Mouse (Mus musculus) lung, adult 18-20 months (tissue): ENCODE measurements at regions not wholly inside any gene's neighbourhood (a gene's known extent, or its start where the extent isn't known, plus 50 kb on each side); places are given as distances from the start of the nearest gene placed in this dataset.

ENCODE experiments used
- DNase-seq, 2 experiments: peaks; one replicate each; pipeline ENCODE4 v3.0.0; 2022; ENCODE audit warnings: mixed read lengths in 2 of 2

GRCm38 (mm10) chr6:127311192-127312054 is 135.2 kb upstream of the Parp11 start:
- DNase-seq: no peak

GRCm38 (mm10) chr6:127317309-127317708 is 129.3 kb upstream of the Parp11 start:
- DNase-seq: no peak

- DNase-seq: no peak
Measured at GRCm38 (mm10) chr6:127318746-127319582, 127.7 kb upstream of the Parp11 start.

- DNase-seq: no peak
Measured at GRCm38 (mm10) chr6:127320600-127320999, 126.0 kb upstream of the Parp11 start.

GRCm38 (mm10) chr6:127321031-127321430 is 125.6 kb upstream of the Parp11 start:
- DNase-seq: no peak

DNA sequence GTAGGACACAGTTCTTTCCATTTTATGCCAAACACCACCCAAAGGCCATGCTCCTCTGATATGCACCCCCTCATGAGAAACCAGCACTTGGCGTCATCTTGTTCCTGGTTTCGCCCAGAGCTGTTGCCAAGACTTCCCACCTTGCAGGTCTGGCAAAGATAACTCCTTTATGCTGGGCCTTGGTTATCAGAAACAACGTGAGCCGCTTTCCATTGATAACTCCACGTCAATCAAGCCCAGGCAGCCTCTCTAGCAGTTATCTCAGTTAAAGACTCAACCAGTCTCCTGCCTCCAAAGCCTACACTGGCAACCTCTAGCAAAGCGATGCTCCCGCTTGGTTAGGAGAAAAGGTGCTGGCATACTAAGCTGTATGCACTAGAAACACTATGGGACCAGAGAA is 124.2 kb upstream of the Parp11 start:
- no peak for DNase-seq

DNA sequence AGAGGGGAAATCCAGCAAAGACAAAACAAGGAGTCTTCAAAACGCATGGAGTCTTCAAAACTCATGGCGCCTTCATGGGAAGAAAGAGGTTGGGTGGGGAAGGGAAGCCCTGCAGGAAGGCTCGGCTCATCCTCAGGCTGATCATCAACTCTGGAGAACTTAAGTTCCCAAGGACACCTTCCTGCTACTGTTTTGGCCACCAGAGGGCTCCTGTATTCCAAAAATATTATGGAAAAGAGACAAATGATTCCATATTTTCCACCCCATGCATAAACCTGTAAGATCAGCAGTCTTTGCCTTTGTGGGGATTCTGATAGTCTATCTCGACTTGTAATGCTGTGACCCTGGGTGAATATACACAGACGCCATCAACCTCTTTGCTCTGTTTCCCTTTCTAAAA is 121.7 kb upstream of the Parp11 start:
- DNase-seq: peak; percentile 34 to 63

DNA sequence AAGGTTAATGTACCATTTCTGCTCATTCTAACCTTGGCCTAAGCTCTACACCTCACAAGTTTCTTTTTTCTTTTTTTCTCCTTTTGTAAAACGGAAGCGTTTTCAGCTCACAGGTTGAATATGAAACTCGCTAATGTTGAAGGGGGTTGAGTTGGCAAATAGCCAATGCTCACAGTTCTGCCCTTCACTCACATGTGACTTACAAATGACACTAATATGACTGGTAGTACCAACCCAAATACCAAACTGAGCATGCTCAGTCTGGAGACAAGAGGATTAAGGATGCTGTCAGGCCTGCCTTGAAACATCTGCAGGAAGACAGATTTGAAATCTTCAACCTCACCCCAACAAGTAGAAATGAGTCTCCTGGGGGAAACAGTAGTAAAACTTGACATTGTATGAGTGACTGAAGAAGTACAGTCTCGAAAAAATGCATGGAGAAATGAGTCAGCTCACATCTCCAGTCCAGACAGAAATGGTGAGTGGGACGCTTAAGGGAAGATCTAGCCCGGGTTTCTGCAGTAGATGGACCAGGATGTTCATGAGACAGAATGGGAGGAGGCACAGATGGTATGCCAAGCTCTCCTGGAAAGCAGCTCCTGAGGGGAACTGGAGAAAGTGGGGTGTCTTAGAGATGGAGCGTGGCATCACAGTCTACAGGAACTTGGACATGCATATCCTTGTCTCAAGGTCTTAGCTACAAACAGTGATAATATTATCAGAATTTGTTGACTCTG is 120.9 kb upstream of the Parp11 start:
- DNase-seq: no peak

GRCm38 (mm10) chr6:127326333-127326729 is 120.3 kb upstream of the Parp11 start:
- DNase-seq: no peak

DNA sequence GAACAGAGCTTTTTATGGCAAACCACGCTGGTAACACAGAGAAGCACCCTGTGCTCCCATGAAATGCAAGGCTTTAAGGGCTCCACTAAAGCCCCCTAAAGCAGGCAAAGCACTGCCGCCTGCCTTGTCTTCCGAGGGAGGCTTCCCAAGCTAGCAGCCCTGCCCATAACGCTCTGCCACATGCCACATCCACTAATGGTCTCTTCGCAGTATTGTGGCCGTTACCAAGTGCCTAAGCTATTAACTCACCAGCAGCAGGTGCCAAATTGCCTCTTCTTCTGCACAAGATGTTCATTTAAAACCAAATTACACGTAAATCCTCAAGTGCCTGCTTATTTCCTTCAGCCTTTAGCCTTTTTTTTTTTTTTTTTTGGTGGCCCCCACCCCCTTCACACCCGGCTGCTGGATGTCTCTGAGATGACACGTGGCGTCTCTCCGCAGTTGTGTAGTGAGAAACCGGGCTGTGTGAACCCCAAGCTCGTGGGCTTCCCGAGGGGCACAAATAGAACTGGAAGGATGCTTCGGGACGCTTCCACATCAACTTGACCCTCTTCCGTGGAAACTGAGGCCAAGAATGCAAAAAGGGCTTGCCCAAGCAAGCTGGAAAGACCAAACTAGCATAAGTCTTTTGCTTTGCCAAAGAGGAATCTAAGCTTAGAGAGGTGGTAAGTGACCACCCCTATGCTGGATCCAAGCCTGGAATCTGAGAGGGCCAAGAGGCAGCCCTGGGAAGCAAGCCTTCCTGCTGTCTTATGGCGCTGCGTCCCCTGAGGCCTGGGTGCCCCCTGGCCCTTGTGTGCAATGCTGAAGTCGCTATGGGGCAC is 117.2 kb upstream of the Parp11 start:
- DNase-seq: peak in 1 of 2 experiments; percentile 37

DNA sequence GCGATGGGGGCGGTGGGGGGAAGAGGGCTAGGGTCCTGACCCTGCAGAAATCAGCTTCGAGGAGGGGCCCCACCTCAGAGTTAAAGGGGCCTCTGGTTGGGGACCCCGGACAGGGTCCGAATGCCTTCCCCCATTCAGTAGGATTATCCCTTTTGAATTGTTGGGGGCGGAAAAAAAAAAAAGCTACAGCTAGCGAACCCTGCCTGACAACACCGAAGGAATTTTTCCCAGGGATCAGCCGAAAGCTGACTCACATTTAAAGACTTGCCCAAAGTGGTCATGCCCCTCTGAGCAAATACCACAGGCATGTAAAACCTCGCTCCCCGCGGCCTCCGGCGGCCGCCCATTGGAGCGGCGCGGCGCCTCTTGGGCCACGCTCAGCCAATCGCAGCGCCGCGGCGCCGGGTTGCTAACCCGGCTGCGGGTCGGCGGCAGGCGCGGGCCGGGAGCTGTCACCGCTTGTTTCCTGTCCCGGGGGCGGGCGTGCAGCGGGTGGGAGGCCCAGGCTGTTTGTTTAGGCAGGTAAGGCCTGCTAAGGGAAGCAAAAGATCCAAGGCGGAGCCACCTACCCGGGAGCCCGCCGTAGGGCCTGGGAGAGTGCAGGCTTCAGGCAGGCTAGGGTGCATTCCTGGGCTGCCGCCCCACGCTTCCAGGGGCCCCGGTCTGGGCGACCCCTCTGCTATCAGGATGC is 116.5 kb upstream of the Parp11 start:
- peak; percentile 89 to 92 for DNase-seq

DNA sequence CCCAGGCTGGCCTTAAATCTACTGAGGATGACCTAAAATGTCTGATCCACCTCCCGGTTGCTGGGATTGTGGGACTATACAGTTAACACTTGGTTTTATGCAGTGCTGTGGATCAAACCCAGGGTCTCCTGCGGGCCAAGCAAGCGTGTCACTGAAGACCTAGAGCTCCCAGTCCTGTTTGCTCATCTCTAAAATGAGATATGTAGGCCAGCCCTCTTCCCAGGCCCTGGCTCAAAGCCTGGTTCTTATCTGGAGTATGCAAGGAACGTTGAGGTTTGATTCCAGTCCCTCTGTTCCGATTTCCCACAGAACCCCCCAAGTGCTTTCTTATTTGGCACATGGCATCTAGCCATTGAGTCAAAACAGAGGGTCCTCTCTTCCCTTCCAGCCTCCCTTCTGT is 115.5 kb upstream of the Parp11 start:
- DNase-seq: peak; percentile 45 to 53

GRCm38 (mm10) chr6:127334256-127334655 is 112.4 kb upstream of the Parp11 start:
- peak; percentile 58 to 75 for DNase-seq

DNA sequence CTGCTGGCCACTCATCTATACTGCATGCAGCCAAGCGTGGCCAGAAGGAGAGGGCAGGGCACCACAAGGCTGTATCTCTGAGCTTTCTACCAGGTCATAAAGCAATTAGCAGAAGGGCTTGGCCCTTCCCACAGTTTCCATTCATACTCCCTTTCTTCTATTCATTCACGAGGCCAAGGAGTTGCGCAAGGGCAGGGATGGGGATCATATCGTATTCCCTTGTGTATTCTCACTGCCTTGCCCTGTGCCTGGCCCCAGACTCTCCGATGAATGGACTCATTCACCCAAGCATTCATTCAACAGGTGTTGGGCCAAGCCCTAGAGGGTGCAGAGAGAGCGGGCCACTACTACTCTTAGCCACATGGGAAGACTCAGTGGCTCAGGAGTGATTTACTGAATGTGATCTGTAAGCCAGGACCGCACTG is 111.2 kb upstream of the Parp11 start:
- peak; percentile 75 to 82 for DNase-seq

GRCm38 (mm10) chr6:127335996-127336660 is 110.5 kb upstream of the Parp11 start:
- no peak for DNase-seq

- no peak for DNase-seq
Measured at GRCm38 (mm10) chr6:127336681-127337397, 109.8 kb upstream of the Parp11 start.

GRCm38 (mm10) chr6:127337398-127337871 is 109.2 kb upstream of the Parp11 start:
- no peak for DNase-seq

GRCm38 (mm10) chr6:127338412-127338811 is 108.2 kb upstream of the Parp11 start:
- DNase-seq: no peak

DNA sequence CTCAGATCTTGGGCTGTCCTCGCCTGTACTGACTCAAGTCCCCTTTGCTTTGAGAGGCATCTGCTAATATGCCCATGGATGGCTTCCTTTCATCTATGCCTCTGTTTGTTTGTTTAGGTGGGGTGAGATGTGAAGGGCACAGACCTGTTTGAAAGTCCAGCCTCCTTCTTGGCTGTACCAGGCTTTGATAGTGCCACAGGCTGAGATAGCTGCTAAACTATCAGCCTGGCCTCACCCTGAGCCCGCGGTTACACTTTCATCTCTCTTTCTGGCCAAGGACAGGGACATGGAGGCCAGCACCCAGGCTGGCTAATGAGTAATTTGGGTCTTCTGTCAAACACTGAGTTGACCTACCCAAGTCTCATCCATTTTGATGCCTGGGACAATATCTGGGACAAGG is 105.0 kb upstream of the Parp11 start:
- no peak for DNase-seq

DNA sequence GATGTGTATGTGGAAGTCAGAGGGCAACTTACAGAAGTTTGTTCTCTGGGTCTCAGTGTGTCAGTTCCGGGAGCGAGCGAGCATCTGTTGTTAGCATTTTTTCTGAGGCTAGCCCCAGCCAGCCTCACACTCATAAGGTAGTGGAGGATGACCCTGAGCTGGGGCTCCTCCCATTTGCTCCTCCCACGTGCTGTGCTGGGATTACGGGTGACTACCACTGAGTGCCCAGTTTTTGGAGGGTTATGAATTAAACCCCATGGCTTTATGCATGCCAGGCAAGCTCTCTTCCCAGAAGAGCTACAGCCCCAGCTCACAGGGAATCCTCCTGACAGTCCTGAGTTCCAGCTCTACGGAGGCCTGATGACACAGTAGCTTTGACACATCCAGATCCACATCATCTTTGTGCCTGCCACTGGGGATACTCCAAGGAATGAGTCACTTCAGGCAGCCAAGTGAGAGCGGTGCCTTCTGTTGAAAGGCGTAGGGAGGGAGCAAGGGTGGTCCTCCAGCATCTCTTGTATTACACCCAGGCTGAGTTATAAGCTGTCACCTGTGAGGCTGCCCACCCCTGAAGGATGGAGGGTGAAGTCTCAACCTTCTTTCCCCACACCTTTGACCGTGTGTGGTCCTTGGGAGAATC is 97.8 kb upstream of the Parp11 start:
- no peak for DNase-seq
